Mouse (Mus musculus) brain, adult 2 months (tissue): Measurements from ENCODE around the gene Mamdc4.
"Not testable (repeated sequence)": the region's sequence is repeated elsewhere in the genome, so short reads cannot be mapped to it uniquely, and the experiment has no call there.

Experiments
- DNase-seq: peaks from one replicate; pipeline ENCODE4 v3.0.0; 2011; ENCODE audit warnings: low read depth, low spot score

Gene Mamdc4

GRCm38 (mm10) chr2:25560551-25560950 is 14.1 kb downstream of the Mamdc4 start:
- no peak for DNase-seq

GRCm38 (mm10) chr2:25558774-25559173 is 15.9 kb downstream of the Mamdc4 start:
- no peak for DNase-seq

- DNase-seq = no peak
Observed at GRCm38 (mm10) chr2:25557964-25558360, 16.7 kb downstream of the Mamdc4 start.

GRCm38 (mm10) chr2:25557221-25557963 is 17.3 kb downstream of the Mamdc4 start, which contains the start of gene Edf1:
Edf1 (plus strand) TSS chr2:25557847.
- DNase-seq = peak; percentile 98

GRCm38 (mm10) chr2:25556296-25556695 is 18.3 kb downstream of the Mamdc4 start:
- no peak for DNase-seq

GRCm38 (mm10) chr2:25555479-25555878 is 19.2 kb downstream of the Mamdc4 start:
- not testable (repeated sequence) for DNase-seq

- DNase-seq = not testable (repeated sequence)
Observed at GRCm38 (mm10) chr2:25553171-25553786, 21.4 kb downstream of the Mamdc4 start.

- DNase-seq = peak; percentile 78
Observed at GRCm38 (mm10) chr2:25551186-25551585, 23.5 kb downstream of the Mamdc4 start.

GRCm38 (mm10) chr2:25549021-25549991 is 25.3 kb downstream of the Mamdc4 start:
- DNase-seq = peak; percentile 46

GRCm38 (mm10) chr2:25546811-25547491 is 27.7 kb downstream of the Mamdc4 start, which contains the start of gene Traf2:
Traf2 (minus strand) TSS chr2:25546940.
- peak; percentile 99 for DNase-seq

- DNase-seq = no peak
Observed at GRCm38 (mm10) chr2:25545996-25546810, 28.4 kb downstream of the Mamdc4 start.

GRCm38 (mm10) chr2:25541644-25542367 is 32.8 kb downstream of the Mamdc4 start:
- no peak for DNase-seq

GRCm38 (mm10) chr2:25540541-25540948 is 34.1 kb downstream of the Mamdc4 start:
- no peak for DNase-seq

GRCm38 (mm10) chr2:25536531-25536930 is 38.1 kb downstream of the Mamdc4 start:
- no peak for DNase-seq

- DNase-seq = no peak
Observed at GRCm38 (mm10) chr2:25534866-25535182, 39.8 kb downstream of the Mamdc4 start.

- peak; percentile 92 for DNase-seq
Observed at GRCm38 (mm10) chr2:25534178-25534865, 40.3 kb downstream of the Mamdc4 start.

- DNase-seq = no peak
Observed at GRCm38 (mm10) chr2:25533707-25534106, 40.9 kb downstream of the Mamdc4 start.

GRCm38 (mm10) chr2:25526510-25527302 is 47.9 kb downstream of the Mamdc4 start:
- no peak for DNase-seq
